Mouse (Mus musculus): ENCODE results near the gene Dusp1. TPM values are rescaled to one million over a fixed set of nuclear protein-coding genes. Genes with fewer than 3 reads are reported as not detected.

Dusp1 gene
- total and polyA plus RNA-seq, 3 experiments, result 5.0 to 41.8 (median 6.3) TPM

DNA sequence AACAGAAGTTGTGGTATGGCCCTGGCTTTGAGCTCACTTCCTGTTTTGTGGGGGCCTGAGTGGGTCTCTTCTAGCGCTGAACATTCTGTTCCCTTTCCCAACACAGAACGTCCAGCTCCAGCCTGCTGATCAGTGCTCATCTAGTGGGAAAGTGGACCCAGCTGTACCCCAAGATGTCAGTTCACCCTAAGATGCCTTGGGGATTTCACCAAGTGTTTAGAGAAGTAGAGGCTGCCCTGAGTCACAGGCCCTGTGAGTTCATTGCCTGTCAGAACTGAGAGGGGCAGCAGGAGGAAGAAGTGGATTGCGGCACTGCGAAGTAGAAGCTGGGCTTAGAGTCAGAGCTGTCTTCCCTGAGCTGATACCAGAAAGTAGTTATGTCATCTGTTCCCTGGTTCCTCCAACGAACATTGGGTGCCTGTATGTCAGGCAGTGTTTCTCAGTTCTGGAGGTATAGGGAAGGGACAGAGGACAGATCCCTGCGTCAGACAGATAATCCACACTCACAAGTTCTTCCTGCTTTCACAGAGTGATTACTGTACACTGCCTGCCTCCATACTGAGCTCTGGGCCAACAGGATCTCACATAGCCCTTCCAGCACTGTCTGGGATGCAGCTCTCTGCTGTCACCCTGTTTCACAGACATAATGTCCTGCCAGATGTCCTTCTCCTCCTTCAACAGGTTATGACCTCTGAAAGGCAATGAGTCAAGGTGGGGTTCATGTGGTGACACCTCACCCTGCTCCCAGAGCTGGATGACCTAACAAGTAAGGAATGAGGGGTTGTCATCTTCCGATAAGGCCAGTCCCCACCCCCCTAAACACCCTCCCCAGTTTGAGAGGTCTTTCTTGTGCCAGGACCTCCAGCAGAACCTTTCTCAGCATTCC is 26.4 kb downstream of the Dusp1 start:
- peaks cover 4% of the 10 kb centered on the region; the same call in 1 of the 2 replicates for H3K27me3 ChIP-seq (ENCODE audit: insufficient read depth, low read length)
- TF ChIP-seq TAL1 (conservative IDR thresholded peaks at IDR 0.05; ENCODE audit: low read depth, low read length) (no peak), GATA1 (IDR thresholded peaks at IDR 0.05; ENCODE audit: borderline replicate concordance, low read length) (no peak), GATA2 (IDR thresholded peaks at IDR 0.05; ENCODE audit: borderline replicate concordance, low read depth, low read length) (no peak), CTCF (IDR thresholded peaks at IDR 0.05; ENCODE audit: low read depth, low read length) (no peak), POLR2AphosphoS5 (IDR thresholded peaks at IDR 0.05; ENCODE audit: insufficient replicate concordance, low read depth, low read length) (no peak)
- no peak for ATAC-seq (ENCODE audit: extremely low read depth, insufficient number of reproducible peaks, low FRiP score, poor library complexity, severe bottlenecking)
- peaks cover 73% of the 10 kb centered on the region for H3K4me1 ChIP-seq (ENCODE audit: insufficient read depth, low read depth, low read length)
- H3K4me3 ChIP-seq (ENCODE audit: low read depth, low read length), result peak overlapping the region; percentile 36; the same call in 1 of the 2 replicates
- H3K36me3 ChIP-seq (replicated peaks), result no peaks in the 10 kb centered on the region
- DNase-seq (ENCODE audit: low spot score), result no peak
- H3K9me3 ChIP-seq (replicated peaks), result no peaks in the 10 kb centered on the region

DNA sequence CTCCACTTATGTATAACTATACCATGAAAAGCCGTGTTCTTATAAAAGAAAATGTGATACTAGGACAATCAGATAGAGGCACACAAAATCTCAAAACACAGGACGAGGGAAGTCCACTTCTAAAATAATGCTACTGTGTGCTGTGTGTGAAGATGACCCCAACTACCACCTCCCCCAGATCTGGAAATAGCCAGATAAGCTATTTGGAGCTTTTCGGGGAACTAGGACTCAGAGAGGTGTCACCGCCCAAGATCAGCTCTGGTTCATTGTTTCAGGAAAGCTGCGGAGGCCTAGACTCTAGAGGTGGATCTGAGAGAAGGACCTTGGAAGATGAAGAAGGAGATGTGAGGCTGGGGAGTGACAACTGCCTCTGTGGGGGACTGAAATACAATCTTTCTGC is 27.2 kb downstream of the Dusp1 start:
- peaks cover 81% of the 10 kb centered on the region for H3K4me1 ChIP-seq (ENCODE audit: insufficient read depth, low read depth, low read length)
- no peak for ATAC-seq (ENCODE audit: extremely low read depth, insufficient number of reproducible peaks, low FRiP score, poor library complexity, severe bottlenecking)

DNA sequence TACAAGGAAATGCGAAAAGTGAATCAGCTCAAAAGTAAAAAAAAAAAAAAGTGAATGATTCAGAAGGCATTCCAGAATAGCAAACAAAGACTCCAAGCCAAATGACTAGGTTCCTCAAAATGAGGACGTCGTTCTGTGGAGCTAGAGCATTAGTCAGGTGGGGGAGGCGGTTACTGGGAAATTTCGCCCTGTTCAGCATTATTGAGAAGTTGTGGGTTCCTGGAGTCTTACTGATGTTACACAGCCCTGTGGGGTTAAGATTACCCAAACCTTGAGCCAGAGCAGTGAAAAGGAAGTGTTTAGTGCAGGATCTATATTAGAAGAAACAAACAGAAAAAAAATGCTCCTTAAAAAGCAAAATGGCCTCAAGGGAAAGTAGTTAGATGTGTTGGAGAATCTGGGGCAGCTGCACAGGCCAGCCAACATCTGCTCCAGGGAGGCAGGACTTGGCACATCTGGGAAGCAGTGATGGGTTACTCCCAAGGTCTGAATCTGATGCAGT is 28.0 kb downstream of the Dusp1 start:
- Histone ChIP-seq H3K4me3 (ENCODE audit: low read depth, low read length) (peak overlapping the region; percentile 5; the same call in 1 of the 2 replicates), H3K9me3 (replicated peaks) (no peaks in the 10 kb centered on the region), H3K4me1 (ENCODE audit: insufficient read depth, low read depth, low read length) (peaks cover 83% of the 10 kb centered on the region), H3K36me3 (replicated peaks) (no peaks in the 10 kb centered on the region), H3K27me3 (ENCODE audit: insufficient read depth, low read length) (peaks cover 9% of the 10 kb centered on the region; the same call in 1 of the 2 replicates)
- TF ChIP-seq GATA1 (IDR thresholded peaks at IDR 0.05; ENCODE audit: borderline replicate concordance, low read length), result no peak
- TF ChIP-seq TAL1 (conservative IDR thresholded peaks at IDR 0.05; ENCODE audit: low read depth, low read length), result 0 out of 2 replicates have a peak, but pooled peaks have one; percentile 16
- no peak for TF ChIP-seq POLR2AphosphoS5 (IDR thresholded peaks at IDR 0.05; ENCODE audit: insufficient replicate concordance, low read depth, low read length)
- no peak for TF ChIP-seq GATA2 (IDR thresholded peaks at IDR 0.05; ENCODE audit: borderline replicate concordance, low read depth, low read length)
- DNase-seq (ENCODE audit: low spot score), result peak; percentile 42
- ATAC-seq (ENCODE audit: extremely low read depth, insufficient number of reproducible peaks, low FRiP score, poor library complexity, severe bottlenecking), result no peak

More for the DNA sequence above, 27.2 kb downstream of the Dusp1 start:
- H3K27me3 ChIP-seq (ENCODE audit: insufficient read depth, low read length), result peaks cover 7% of the 10 kb centered on the region; the same call in 1 of the 2 replicates
- no peaks in the 10 kb centered on the region for H3K36me3 ChIP-seq (replicated peaks)
- TF ChIP-seq TAL1 (conservative IDR thresholded peaks at IDR 0.05; ENCODE audit: low read depth, low read length) (peak; percentile 21; the same call in 1 of the 2 replicates), CTCF (IDR thresholded peaks at IDR 0.05; ENCODE audit: low read depth, low read length) (no peak)
- H3K9me3 ChIP-seq (replicated peaks), result no peaks in the 10 kb centered on the region
- peak overlapping the region; percentile 36; the same call in 1 of the 2 replicates for H3K4me3 ChIP-seq (ENCODE audit: low read depth, low read length)
- no peak for DNase-seq (ENCODE audit: low spot score)

GRCm38 (mm10) chr17:26532476-26533045 is 29.4 kb downstream of the Dusp1 start:
- H3K4me1 ChIP-seq (ENCODE audit: insufficient read depth, low read depth, low read length), result peaks cover 80% of the 10 kb centered on the region
- H3K36me3 ChIP-seq (replicated peaks), result no peaks in the 10 kb centered on the region
- TF ChIP-seq TAL1 (conservative IDR thresholded peaks at IDR 0.05; ENCODE audit: low read depth, low read length) (peak; percentile 29; the same call in 1 of the 2 replicates), POLR2AphosphoS5 (IDR thresholded peaks at IDR 0.05; ENCODE audit: insufficient replicate concordance, low read depth, low read length) (no peak)
- peaks cover 14% of the 10 kb centered on the region for H3K27me3 ChIP-seq (ENCODE audit: insufficient read depth, low read length)
- DNase-seq (ENCODE audit: low spot score) (peak; percentile 72), ATAC-seq (ENCODE audit: extremely low read depth, insufficient number of reproducible peaks, low FRiP score, poor library complexity, severe bottlenecking) (peak; percentile 56)
- H3K4me3 ChIP-seq (ENCODE audit: low read depth, low read length), result peak overlapping the region; percentile 51; the same call in 1 of the 2 replicates
- H3K9me3 ChIP-seq (replicated peaks), result no peaks in the 10 kb centered on the region

DNA sequence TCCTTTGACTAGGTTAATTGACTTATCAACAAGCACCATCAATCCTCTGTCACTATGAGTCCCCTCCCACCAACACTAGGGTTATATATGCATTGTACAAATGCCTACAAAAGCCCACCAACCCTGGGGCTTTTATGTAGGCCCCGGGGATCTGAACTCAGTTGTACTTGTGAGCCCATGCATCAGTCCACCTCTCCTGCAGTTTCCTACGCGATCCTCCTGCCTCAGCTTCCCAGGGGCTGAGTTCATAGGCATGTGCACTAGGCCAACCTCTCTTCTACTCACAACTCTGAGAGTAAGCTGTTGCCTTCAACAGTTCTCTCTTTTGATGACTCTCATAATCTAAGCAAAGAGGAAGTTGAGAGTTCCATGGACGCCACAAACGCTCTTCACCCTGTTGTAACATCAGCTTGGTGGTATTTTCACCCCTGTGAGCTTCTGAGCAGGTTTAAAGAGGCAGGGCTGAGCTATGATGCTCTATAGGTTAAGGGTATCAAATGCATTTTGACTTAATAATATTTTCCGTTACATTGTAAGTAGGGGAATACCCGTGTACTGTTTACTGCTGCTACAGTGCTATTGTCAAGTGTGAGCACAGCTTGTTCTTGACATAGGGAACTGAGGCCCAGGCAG is 30.4 kb downstream of the Dusp1 start:
- Histone ChIP-seq H3K27me3 (ENCODE audit: insufficient read depth, low read length) (peaks cover 17% of the 10 kb centered on the region), H3K36me3 (replicated peaks) (no peaks in the 10 kb centered on the region), H3K4me1 (ENCODE audit: insufficient read depth, low read depth, low read length) (peaks cover 73% of the 10 kb centered on the region), H3K9me3 (replicated peaks) (no peaks in the 10 kb centered on the region), H3K4me3 (ENCODE audit: low read depth, low read length) (no peak overlapping the region)
- DNase-seq (ENCODE audit: low spot score) (no peak), ATAC-seq (ENCODE audit: extremely low read depth, insufficient number of reproducible peaks, low FRiP score, poor library complexity, severe bottlenecking) (no peak)
- TF ChIP-seq POLR2AphosphoS5 (IDR thresholded peaks at IDR 0.05; ENCODE audit: insufficient replicate concordance, low read depth, low read length) (no peak), GATA1 (IDR thresholded peaks at IDR 0.05; ENCODE audit: borderline replicate concordance, low read length) (no peak)

DNA sequence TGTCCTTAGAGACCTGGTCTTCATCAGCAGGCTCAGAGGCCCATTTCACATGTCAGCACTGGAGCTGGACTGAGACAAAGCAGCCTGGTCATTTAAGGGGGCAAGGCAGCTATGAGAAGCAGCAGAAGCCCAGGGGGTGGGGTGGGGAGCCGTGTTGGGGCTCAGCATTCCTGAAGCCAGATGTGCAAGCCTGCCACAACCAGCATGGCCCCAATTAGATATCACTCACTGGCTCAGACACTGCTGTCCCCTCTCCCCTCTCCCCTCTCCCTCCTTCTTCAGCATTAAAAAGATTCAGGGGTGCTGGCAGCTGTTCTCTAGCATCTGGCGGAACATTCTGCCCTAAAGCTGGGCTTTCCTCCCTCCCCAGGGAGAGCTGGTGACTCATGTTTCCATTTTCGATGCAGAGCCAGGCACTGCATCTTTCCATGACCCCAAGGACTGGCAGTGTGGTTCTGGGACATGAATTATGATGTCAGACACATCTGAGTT is 31.3 kb downstream of the Dusp1 start:
- Histone ChIP-seq H3K27me3 (ENCODE audit: insufficient read depth, low read length) (peaks cover 17% of the 10 kb centered on the region), H3K36me3 (replicated peaks) (no peaks in the 10 kb centered on the region), H3K4me1 (ENCODE audit: insufficient read depth, low read depth, low read length) (peaks cover 66% of the 10 kb centered on the region), H3K4me3 (ENCODE audit: low read depth, low read length) (no peak overlapping the region), H3K9me3 (replicated peaks) (no peaks in the 10 kb centered on the region)
- ATAC-seq (ENCODE audit: extremely low read depth, insufficient number of reproducible peaks, low FRiP score, poor library complexity, severe bottlenecking) (no peak), DNase-seq (ENCODE audit: low spot score) (no peak)
- TF ChIP-seq CTCF (IDR thresholded peaks at IDR 0.05; ENCODE audit: low read depth, low read length) (no peak), GATA1 (IDR thresholded peaks at IDR 0.05; ENCODE audit: borderline replicate concordance, low read length) (no peak), POLR2AphosphoS5 (IDR thresholded peaks at IDR 0.05; ENCODE audit: insufficient replicate concordance, low read depth, low read length) (no peak), GATA2 (IDR thresholded peaks at IDR 0.05; ENCODE audit: borderline replicate concordance, low read depth, low read length) (no peak), TAL1 (conservative IDR thresholded peaks at IDR 0.05; ENCODE audit: low read depth, low read length) (no peak)
